Mouse (Mus musculus): ENCODE results near the gene Sgcb.
"Not testable (repeated sequence)": the region's sequence is repeated elsewhere in the genome, so short reads cannot be mapped to it uniquely, and the experiment has no call there.

- not testable (repeated sequence) for TF ChIP-seq POLR2A (IDR thresholded peaks at IDR 0.05; ENCODE audit: borderline replicate concordance, extremely low read depth, low read depth, low read length); CTCF (IDR thresholded peaks at IDR 0.05; ENCODE audit: insufficient read depth, low read length)
Observed at GRCm38 (mm10) chr5:73584011-73584410, 63.6 kb downstream of the Sgcb start.

Measured in lung, adult 2 months (tissue).